ENCODE assay signal across 7 mouse cellular contexts in the genomic region with DNA sequence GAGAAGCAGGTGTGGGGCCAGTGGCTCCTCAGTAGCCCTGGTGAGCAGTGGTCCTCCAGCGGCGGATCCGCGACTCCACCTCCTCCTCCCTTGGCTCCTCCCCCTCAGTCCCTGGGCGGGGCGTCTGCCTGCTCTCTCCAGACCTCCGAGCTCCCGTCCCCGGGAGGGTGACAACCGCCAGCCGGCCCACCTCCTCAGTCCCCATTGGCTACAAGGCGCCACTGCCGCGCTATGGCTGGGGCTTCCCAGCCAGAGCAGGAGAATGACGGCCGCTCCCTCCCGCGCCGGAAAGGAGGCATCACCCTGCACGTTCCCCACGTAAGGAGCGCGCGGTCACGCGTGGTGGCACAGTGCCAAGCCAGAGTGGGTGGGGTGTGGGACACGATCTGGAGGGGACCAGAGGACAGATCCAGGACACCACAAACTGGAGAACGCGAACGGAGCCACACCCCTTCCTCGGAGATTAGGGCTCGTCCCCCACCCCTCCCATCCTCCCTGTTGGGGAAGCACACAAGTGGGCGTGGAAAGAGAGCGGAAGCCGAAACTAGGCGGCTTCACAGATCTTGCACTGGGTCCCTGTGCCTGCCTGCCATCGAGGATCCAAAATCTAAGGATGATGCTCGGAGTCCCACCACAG. TPM values are rescaled to one million over a fixed set of nuclear protein-coding genes. Genes with fewer than 3 reads are reported as not detected.
A peak's percentile ranks its signal among the peaks of the same experiment; 100 is the strongest.
DNase-seq lines count a peak whose midpoint lies in the region; ATAC-seq and TF ChIP-seq lines count a peak whose summit lies in the region.

No protein-coding gene starts in this region.

- TF ChIP-seq CTCF in heart, adult 2 months (IDR thresholded peaks at IDR 0.05) = no peak

- peak overlapping the region; percentile 67 for H3K4me3 ChIP-seq in embryonic facial prominence, embryonic 12.5 days
- peak overlapping the region; percentile 75 for H3K4me3 ChIP-seq in heart, adult 2 months
- H3K4me3 ChIP-seq in limb, embryonic 13.5 days = peak overlapping the region; percentile 76
- peak overlapping the region; percentile 86 for H3K4me3 ChIP-seq in midbrain, embryonic 16.5 days (ENCODE audit: low read depth, low read length)

- peak; percentile 99 for DNase-seq in adrenal gland, postnatal 25 days
- peak; percentile 99 for DNase-seq in heart, adult 2 months
- peak; percentile 94 to 97 for DNase-seq in kidney, adult 8-10 months
- DNase-seq in spleen, postnatal 10 days (ENCODE audit: low spot score in 2 of 2) = peak; percentile 98 to 99

- no peaks in the 10 kb centered on the region for H3K9me3 ChIP-seq in embryonic facial prominence, embryonic 12.5 days
- no peaks in the 10 kb centered on the region for H3K9me3 ChIP-seq in limb, embryonic 13.5 days
- no peaks in the 10 kb centered on the region for H3K9me3 ChIP-seq in midbrain, embryonic 16.5 days (replicated peaks; ENCODE audit: control insufficient read depth, low read length, poor library complexity, severe bottlenecking)

- peak overlapping the region; percentile 93 for H3K4me2 ChIP-seq in embryonic facial prominence, embryonic 12.5 days (replicated peaks)
- peak overlapping the region; percentile 89 for H3K4me2 ChIP-seq in limb, embryonic 13.5 days (replicated peaks)
- H3K4me2 ChIP-seq in midbrain, embryonic 16.5 days (ENCODE audit: low read length) = peak overlapping the region; percentile 86

- peak; percentile 73 for TF ChIP-seq EP300 in heart, adult 2 months (IDR thresholded peaks at IDR 0.05; ENCODE audit: insufficient read depth, low read depth, low read length)

- WGBS in embryonic facial prominence, embryonic 12.5 days = under 1% methylated on average over 38 of the region's 38 CpGs
- WGBS in heart, adult 2 months = 0% methylated on average over 38 of the region's 38 CpGs
- under 1% methylated on average over 38 of the region's 38 CpGs for WGBS in limb, embryonic 13.5 days
- WGBS in midbrain, embryonic 16.5 days = under 1% methylated on average over 37 of the region's 38 CpGs

- ATAC-seq in embryonic facial prominence, embryonic 12.5 days (ENCODE audit: insufficient number of reproducible peaks, insufficient read depth, low FRiP score, low TSS enrichment) = peak; percentile 96
- ATAC-seq in limb, embryonic 13.5 days (ENCODE audit: low FRiP score, low read depth) = peak; percentile 96
- peak; percentile 97 for ATAC-seq in midbrain, embryonic 16.5 days

- peak; percentile 76; the same call in 1 of the 2 replicates for TF ChIP-seq POLR2A in heart, adult 2 months (IDR thresholded peaks at IDR 0.05; ENCODE audit: insufficient read depth, low read depth, low read length)

- peak overlapping the region; percentile 67 for H3K9ac ChIP-seq in embryonic facial prominence, embryonic 12.5 days
- peak overlapping the region; percentile 68 for H3K9ac ChIP-seq in heart, adult 2 months (ENCODE audit: low read depth, low read length)
- peak overlapping the region; percentile 75 for H3K9ac ChIP-seq in limb, embryonic 13.5 days
- H3K9ac ChIP-seq in midbrain, embryonic 16.5 days (ENCODE audit: low read depth, low read length) = peak overlapping the region; percentile 92

- intact Hi-C loops in heart, adult 2 months (cut with DNase I) = no loop called here

- H3K27ac ChIP-seq in embryonic facial prominence, embryonic 12.5 days = peak overlapping the region; percentile 83
- H3K27ac ChIP-seq in heart, adult 2 months = peak overlapping the region; percentile 95
- peak overlapping the region; percentile 81 for H3K27ac ChIP-seq in limb, embryonic 13.5 days
- peak overlapping the region; percentile 94 for H3K27ac ChIP-seq in midbrain, embryonic 16.5 days (ENCODE audit: low read length)

- peaks cover 29% of the 10 kb centered on the region; the same call in 1 of the 2 replicates for H3K4me1 ChIP-seq in embryonic facial prominence, embryonic 12.5 days
- H3K4me1 ChIP-seq in heart, adult 2 months (ENCODE audit: control insufficient read depth, insufficient read depth, low read length) = peaks cover 20% of the 10 kb centered on the region
- H3K4me1 ChIP-seq in limb, embryonic 13.5 days = peaks cover 50% of the 10 kb centered on the region
- peaks cover 34% of the 10 kb centered on the region for H3K4me1 ChIP-seq in midbrain, embryonic 16.5 days (ENCODE audit: control insufficient read depth, insufficient read depth, low read length)

- no peaks in the 10 kb centered on the region; the same call in 1 of the 2 replicates for H3K27me3 ChIP-seq in embryonic facial prominence, embryonic 12.5 days
- H3K27me3 ChIP-seq in heart, adult 2 months (ENCODE audit: control insufficient read depth, insufficient read depth, low read length) = no peaks in the 10 kb centered on the region
- H3K27me3 ChIP-seq in limb, embryonic 13.5 days = no peaks in the 10 kb centered on the region
- H3K27me3 ChIP-seq in midbrain, embryonic 16.5 days (ENCODE audit: control insufficient read depth, insufficient read depth, low read depth, low read length) = no peaks in the 10 kb centered on the region

- H3K36me3 ChIP-seq in embryonic facial prominence, embryonic 12.5 days = no peaks in the 10 kb centered on the region
- no peaks in the 10 kb centered on the region; the same call in 1 of the 2 replicates for H3K36me3 ChIP-seq in heart, adult 2 months (ENCODE audit: control insufficient read depth, insufficient read depth, low read length)
- H3K36me3 ChIP-seq in limb, embryonic 13.5 days = no peaks in the 10 kb centered on the region
- no peaks in the 10 kb centered on the region for H3K36me3 ChIP-seq in midbrain, embryonic 16.5 days (ENCODE audit: control insufficient read depth, insufficient read depth, low read length)

- no peaks in the 10 kb centered on the region; the same call in 1 of the 2 replicates for H3K79me2 ChIP-seq in heart, adult 2 months (replicated peaks; ENCODE audit: control insufficient read depth, insufficient read depth, low read length)

RNA-seq across cellular contexts. Expression of gene Hk1, which starts 39.5 kb away (rescaled TPM):
- 20.7 and 27.9 TPM in 2 replicates for total RNA-seq in adrenal gland, postnatal 25 days (2021)
- 38.2 and 40.4 TPM in 2 replicates for polyA plus RNA-seq in embryonic facial prominence, embryonic 12.5 days (2016; fragmentation: Nextera tagmentation; extraction: Ambion mirVana)
- total RNA-seq in heart, adult 2 months (2021) = 100 to 1,000 TPM; 120 TPM
- 71.0 and 81.9 TPM in 2 replicates for polyA plus RNA-seq in heart, adult 2 months (2012; rRNA removed)
- polyA plus RNA-seq in limb, embryonic 13.5 days (2015; fragmentation: Nextera tagmentation; extraction: Ambion mirVana) = 40.1 and 44.7 TPM in 2 replicates
- polyA plus RNA-seq in midbrain, embryonic 16.5 days (2015; fragmentation: Nextera tagmentation; extraction: Ambion mirVana) = 142 and 155 TPM in 2 replicates

Comparison
In these comparisons a context has a peak if more than half of its experiments do, and no peak if none do; other contexts are left out.
1. Peak in every context shown above with its lines: DNase-seq, ATAC-seq, H3K4me3 ChIP-seq and H3K27ac ChIP-seq.